Mouse (Mus musculus) heart, adult 2 months (tissue): ENCODE data around the gene Sdk2.

Experiments used
- CTCF ChIP-seq: fragments of 200-600 bp; IDR thresholded peaks from 2 replicates; pipeline ENCODE4 v1.8.1; 2022; ENCODE audit warnings: antibody characterized with exemption, mild to moderate bottlenecking, moderate library complexity
- POLR2A ChIP-seq: fragments of 200-500 bp; IDR thresholded peaks from 2 replicates; pipeline ENCODE4 v1.6.1; 2011; ENCODE audit warnings: mild to moderate bottlenecking, low read depth, low read length, control low read depth; ENCODE audit not compliant: insufficient read depth

DNA sequence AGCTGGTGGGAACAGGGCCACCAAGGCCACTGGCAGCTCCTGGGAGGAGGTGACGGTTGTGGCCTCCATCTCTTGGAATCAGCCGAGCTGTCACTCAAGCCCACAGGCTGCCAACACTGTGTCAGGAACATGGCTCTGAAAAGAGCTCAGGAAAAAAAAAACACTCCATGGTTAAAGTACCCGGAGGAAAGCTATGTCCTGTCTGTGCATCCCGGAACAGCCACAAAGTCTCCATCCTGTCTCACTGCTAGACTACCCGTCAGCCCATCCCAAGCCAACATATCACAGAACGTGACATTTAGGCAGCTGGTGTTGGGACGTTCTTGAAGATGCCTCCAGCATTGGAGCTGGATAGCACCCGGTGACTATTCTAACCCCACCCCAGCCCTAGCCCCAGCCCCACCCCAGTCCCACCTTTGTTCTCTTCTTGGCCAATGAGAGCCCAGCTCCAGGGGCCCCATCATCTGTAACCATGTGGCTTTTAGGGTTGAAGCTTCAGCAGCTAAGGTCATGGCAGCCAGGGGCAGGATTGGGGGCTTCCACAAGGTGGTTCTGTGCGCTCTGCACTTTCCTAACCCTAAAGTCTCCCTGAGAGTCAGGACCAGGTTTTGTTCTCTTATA lies 263.4 kb downstream of the Sdk2 start:
- TF ChIP-seq CTCF (no peak), POLR2A (no peak)
